Mouse (Mus musculus) MEL (cell line): Measurements from ENCODE around the gene Vps26b.

Experiments used
- CHD1 ChIP-seq: IDR thresholded peaks from 2 replicates; pipeline ENCODE4 v1.6.1; 2012; ENCODE audit warnings: low read depth, mild to moderate bottlenecking, inconsistent platforms, low read length, improper control_type of control experiment
- CHD2 ChIP-seq: IDR thresholded peaks from 2 replicates; pipeline ENCODE4 v1.6.1; 2011; ENCODE audit warnings: low read length, improper control_type of control experiment
- CTCF ChIP-seq, 3 experiments: IDR thresholded peaks in 2 of 3; conservative IDR thresholded peaks in 1 of 3; 2 replicates each; pipeline ENCODE4 v1.5.1; 2011 to 2012; ENCODE audit warnings: low read length in 3 of 3, low read depth in 2 of 3, mild to moderate bottlenecking in 2 of 3, improper control_type of control experiment in 1 of 3, inconsistent platforms in 1 of 3, mixed read lengths in 1 of 3, moderate library complexity in 1 of 3; ENCODE audit not compliant: control insufficient read depth in 1 of 3, insufficient read depth in 1 of 3, poor library complexity in 1 of 3, severe bottlenecking in 1 of 3
- MAX ChIP-seq: IDR thresholded peaks from 2 replicates; pipeline ENCODE4 v1.6.1; 2011; ENCODE audit warnings: low read length, improper control_type of control experiment
- ZKSCAN1 ChIP-seq: IDR thresholded peaks from 2 replicates; pipeline ENCODE4 v1.6.1; 2012; ENCODE audit warnings: low read depth, mild to moderate bottlenecking, inconsistent platforms, low read length, improper control_type of control experiment, moderate library complexity

DNA sequence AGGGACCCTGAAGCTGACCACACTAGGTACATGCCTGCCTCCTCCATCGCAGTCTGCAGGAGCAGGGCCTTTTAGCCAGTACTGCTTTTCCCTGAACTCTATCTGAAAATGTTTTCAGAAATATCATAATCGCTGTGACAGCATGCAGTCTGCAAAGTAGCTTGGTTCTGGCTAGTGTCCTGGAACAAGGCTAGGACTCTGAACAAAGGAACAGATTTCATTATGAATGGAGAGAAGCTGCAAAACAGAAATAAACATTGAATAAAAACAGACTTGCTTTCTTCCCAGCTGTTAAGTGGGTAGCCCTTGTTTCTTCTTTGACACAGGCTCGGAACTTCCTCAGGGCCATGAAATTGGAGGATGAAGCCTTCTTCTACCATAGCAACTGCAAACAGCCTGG lies 24.6 kb downstream of the Vps26b start:
- no peak for TF ChIP-seq ZKSCAN1
- no peak for TF ChIP-seq MAX
- no peak for TF ChIP-seq CHD2
- no peak for TF ChIP-seq CTCF (IDR thresholded peaks at IDR 0.05 in 2 of 3, conservative IDR thresholded peaks at IDR 0.05 in 1 of 3; ENCODE audit: control insufficient read depth in 1 of 3, insufficient read depth in 1 of 3, low read depth in 2 of 3, low read length in 3 of 3, poor library complexity in 1 of 3, severe bottlenecking in 1 of 3)
- TF ChIP-seq CHD1 = no peak
